Mouse (Mus musculus) forebrain, embryonic 13.5 days (tissue): Measurements from ENCODE around the gene Syt14. TPM values are rescaled to one million over a fixed set of nuclear protein-coding genes. Genes with fewer than 3 reads are reported as not detected.

Experiments
- ATAC-seq: fragments of 200-750 bp; cut with Nextera tagmentation; 2 replicates; pipeline ENCODE4 v1.8.0; 2017
- H3K27ac ChIP-seq: fragments of 300-500 bp; sonication (generic); 2 replicates; pipeline ENCODE4 v1.5.1; 2015; ENCODE audit warnings: inconsistent platforms, mild to moderate bottlenecking, moderate library complexity
- H3K27me3 ChIP-seq: fragments of 300-500 bp; sonication (generic); 2 replicates; pipeline ENCODE4 v1.6.1; 2015; ENCODE audit warnings: mild to moderate bottlenecking, inconsistent platforms
- H3K36me3 ChIP-seq: fragments of 300-500 bp; sonication (generic); 2 replicates; pipeline ENCODE4 v1.6.1; 2015; ENCODE audit warnings: mild to moderate bottlenecking, inconsistent platforms; ENCODE audit not compliant: poor library complexity, severe bottlenecking
- H3K4me1 ChIP-seq: fragments of 300-500 bp; sonication (generic); 2 replicates; pipeline ENCODE4 v1.6.1; 2015; ENCODE audit warnings: inconsistent platforms
- H3K4me2 ChIP-seq: fragments of 300-500 bp; sonication (generic); 2 replicates; pipeline ENCODE4 v1.6.1; 2015; ENCODE audit warnings: inconsistent platforms, mild to moderate bottlenecking, moderate library complexity
- H3K4me3 ChIP-seq: fragments of 300-500 bp; sonication (generic); 2 replicates; pipeline ENCODE4 v1.5.1; 2015; ENCODE audit warnings: mild to moderate bottlenecking, inconsistent platforms
- H3K9ac ChIP-seq: fragments of 300-500 bp; sonication (generic); 2 replicates; pipeline ENCODE4 v1.6.1; 2015; ENCODE audit warnings: mild to moderate bottlenecking, inconsistent platforms
- H3K9me3 ChIP-seq: fragments of 300-500 bp; sonication (generic); replicated peaks from 2 replicates; pipeline ENCODE4 v1.6.1; 2016; ENCODE audit warnings: inconsistent platforms
- WGBS: fragments of 180-500 bp; shearing (Covaris S2); methylation state at CpG from one replicate; pipeline ENCODE4 v1.1.7; 2015; 5-methylcytosine and 5-hydroxymethylcytosine counted together
- polyA plus RNA-seq: library from polyadenylated mRNA; unstranded; fragments of >200 nt; fragmentation: Nextera tagmentation; extraction: Ambion mirVana; gene quantifications from 2 replicates; pipeline ENCODE4 v1.2.1, GENCODE M21; 2015

Syt14 gene
- polyA plus RNA-seq, 1 experiment from 2014 or later, result 6.2 TPM

- H3K36me3 ChIP-seq, result 0 out of 2 replicates have a peak, but pooled peaks cover 11% of the 10 kb centered on the region
- H3K4me2 ChIP-seq, result no peak overlapping the region
- 56% methylated on average over 10 of the region's 10 CpGs for WGBS
- no peak for ATAC-seq
- no peaks in the 10 kb centered on the region for H3K4me1 ChIP-seq
- H3K9ac ChIP-seq, result no peak overlapping the region
- no peaks in the 10 kb centered on the region for H3K27me3 ChIP-seq
- no peak overlapping the region for H3K27ac ChIP-seq
- no peak overlapping the region for H3K4me3 ChIP-seq
- H3K9me3 ChIP-seq, result no peaks in the 10 kb centered on the region
Observed at GRCm38 (mm10) chr1:192897218-192897617, 138.4 kb downstream of the Syt14 start.

GRCm38 (mm10) chr1:192896076-192896475 is 139.5 kb downstream of the Syt14 start:
- H3K27me3 ChIP-seq, result no peaks in the 10 kb centered on the region
- no peak overlapping the region for H3K4me3 ChIP-seq
- 0 out of 2 replicates have a peak, but pooled peaks cover 11% of the 10 kb centered on the region for H3K36me3 ChIP-seq
- H3K4me2 ChIP-seq, result no peak overlapping the region
- no peak for ATAC-seq
- no peak overlapping the region for H3K9ac ChIP-seq
- no peaks in the 10 kb centered on the region for H3K9me3 ChIP-seq
- H3K27ac ChIP-seq, result no peak overlapping the region
- 92% methylated on average over 3 of the region's 3 CpGs for WGBS
- no peaks in the 10 kb centered on the region for H3K4me1 ChIP-seq

GRCm38 (mm10) chr1:192890716-192891115 is 144.9 kb downstream of the Syt14 start:
- H3K9me3 ChIP-seq, result no peaks in the 10 kb centered on the region
- H3K27me3 ChIP-seq, result no peaks in the 10 kb centered on the region
- WGBS, result 88% methylated on average over 3 of the region's 3 CpGs
- no peak overlapping the region for H3K4me3 ChIP-seq
- H3K36me3 ChIP-seq, result no peaks in the 10 kb centered on the region
- no peaks in the 10 kb centered on the region for H3K4me1 ChIP-seq
- no peak overlapping the region for H3K9ac ChIP-seq
- ATAC-seq, result no peak
- H3K4me2 ChIP-seq, result no peak overlapping the region
- H3K27ac ChIP-seq, result no peak overlapping the region

GRCm38 (mm10) chr1:192882617-192883295 is 152.8 kb downstream of the Syt14 start:
- no peaks in the 10 kb centered on the region for H3K36me3 ChIP-seq
- H3K4me3 ChIP-seq, result no peak overlapping the region
- H3K4me2 ChIP-seq, result no peak overlapping the region
- H3K9me3 ChIP-seq, result no peaks in the 10 kb centered on the region
- no peak for ATAC-seq
- H3K4me1 ChIP-seq, result no peaks in the 10 kb centered on the region
- WGBS, result 76% methylated on average over 2 of the region's 2 CpGs
- H3K9ac ChIP-seq, result no peak overlapping the region
- no peak overlapping the region for H3K27ac ChIP-seq
- no peaks in the 10 kb centered on the region for H3K27me3 ChIP-seq

- Histone ChIP-seq H3K4me3 (no peak overlapping the region), H3K9me3 (no peaks in the 10 kb centered on the region), H3K9ac (no peak overlapping the region), H3K4me2 (no peak overlapping the region), H3K27me3 (no peaks in the 10 kb centered on the region), H3K27ac (no peak overlapping the region), H3K4me1 (no peaks in the 10 kb centered on the region), H3K36me3 (no peaks in the 10 kb centered on the region)
- no peak for ATAC-seq
- WGBS, result 85% methylated on average over 4 of the region's 4 CpGs
Observed at GRCm38 (mm10) chr1:192880130-192880529, 155.4 kb downstream of the Syt14 start.

GRCm38 (mm10) chr1:192879086-192879580 is 156.4 kb downstream of the Syt14 start:
- Histone ChIP-seq H3K27me3 (no peaks in the 10 kb centered on the region), H3K9ac (no peak overlapping the region), H3K4me1 (no peaks in the 10 kb centered on the region), H3K4me3 (no peak overlapping the region), H3K27ac (no peak overlapping the region), H3K4me2 (no peak overlapping the region), H3K36me3 (no peaks in the 10 kb centered on the region), H3K9me3 (no peaks in the 10 kb centered on the region)
- ATAC-seq, result no peak
- 85% methylated on average over 7 of the region's 7 CpGs for WGBS

- WGBS, result 51% methylated on average over 5 of the region's 5 CpGs
Observed at GRCm38 (mm10) chr1:192872841-192873240, 162.7 kb downstream of the Syt14 start.

GRCm38 (mm10) chr1:192869761-192870160 is 165.8 kb downstream of the Syt14 start:
- no peaks in the 10 kb centered on the region for H3K9me3 ChIP-seq
- H3K27me3 ChIP-seq, result no peaks in the 10 kb centered on the region
- H3K4me1 ChIP-seq, result peaks cover 11% of the 10 kb centered on the region; the same call in 1 of the 2 replicates
- ATAC-seq, result no peak
- no peak overlapping the region for H3K9ac ChIP-seq
- WGBS, result 92% methylated on average over 1 of the region's 1 CpGs
- H3K36me3 ChIP-seq, result no peaks in the 10 kb centered on the region
- H3K4me2 ChIP-seq, result no peak overlapping the region
- H3K4me3 ChIP-seq, result no peak overlapping the region
- H3K27ac ChIP-seq, result no peak overlapping the region

More at GRCm38 (mm10) chr1:192872841-192873240, 162.7 kb downstream of the Syt14 start:
- Histone ChIP-seq H3K4me2 (no peak overlapping the region), H3K27ac (no peak overlapping the region), H3K27me3 (no peaks in the 10 kb centered on the region), H3K4me1 (peaks cover 11% of the 10 kb centered on the region; the same call in 1 of the 2 replicates), H3K36me3 (no peaks in the 10 kb centered on the region), H3K9me3 (no peaks in the 10 kb centered on the region), H3K9ac (no peak overlapping the region), H3K4me3 (no peak overlapping the region)
- ATAC-seq, result no peak

GRCm38 (mm10) chr1:192864440-192864839 is 171.1 kb downstream of the Syt14 start:
- H3K36me3 ChIP-seq, result no peaks in the 10 kb centered on the region
- H3K27ac ChIP-seq, result no peak overlapping the region
- H3K9ac ChIP-seq, result no peak overlapping the region
- WGBS, result 78% methylated on average over 3 of the region's 3 CpGs
- no peak overlapping the region for H3K4me2 ChIP-seq
- no peaks in the 10 kb centered on the region for H3K27me3 ChIP-seq
- no peak overlapping the region for H3K4me3 ChIP-seq
- no peak for ATAC-seq
- H3K9me3 ChIP-seq, result no peaks in the 10 kb centered on the region
- H3K4me1 ChIP-seq, result no peaks in the 10 kb centered on the region

GRCm38 (mm10) chr1:192861305-192861960 is 174.1 kb downstream of the Syt14 start:
- Histone ChIP-seq H3K27ac (no peak overlapping the region; the same call in 1 of the 2 replicates), H3K27me3 (peaks cover 6% of the 10 kb centered on the region; the same call in 1 of the 2 replicates), H3K4me1 (peaks cover 7% of the 10 kb centered on the region), H3K9ac (no peak overlapping the region), H3K4me3 (no peak overlapping the region), H3K4me2 (no peak overlapping the region), H3K9me3 (no peaks in the 10 kb centered on the region), H3K36me3 (no peaks in the 10 kb centered on the region)
- ATAC-seq, result peak; percentile 55; the same call in 1 of the 2 replicates
- 66% methylated on average over 5 of the region's 5 CpGs for WGBS

GRCm38 (mm10) chr1:192860273-192860672 is 175.3 kb downstream of the Syt14 start:
- H3K36me3 ChIP-seq, result no peaks in the 10 kb centered on the region
- no peak overlapping the region for H3K4me2 ChIP-seq
- H3K9me3 ChIP-seq, result no peaks in the 10 kb centered on the region
- peaks cover 7% of the 10 kb centered on the region; the same call in 1 of the 2 replicates for H3K27me3 ChIP-seq
- no peak for ATAC-seq
- no peak overlapping the region for H3K9ac ChIP-seq
- peaks cover 16% of the 10 kb centered on the region for H3K4me1 ChIP-seq
- H3K4me3 ChIP-seq, result no peak overlapping the region
- H3K27ac ChIP-seq, result no peak overlapping the region
- 65% methylated on average over 6 of the region's 6 CpGs for WGBS

GRCm38 (mm10) chr1:192857582-192857981 is 178.0 kb downstream of the Syt14 start:
- H3K9me3 ChIP-seq, result no peaks in the 10 kb centered on the region
- peaks cover 13% of the 10 kb centered on the region for H3K27me3 ChIP-seq
- ATAC-seq, result no peak
- no peak overlapping the region for H3K27ac ChIP-seq
- H3K36me3 ChIP-seq, result no peaks in the 10 kb centered on the region
- 91% methylated on average over 5 of the region's 5 CpGs for WGBS
- H3K4me2 ChIP-seq, result no peak overlapping the region
- no peak overlapping the region for H3K4me3 ChIP-seq
- H3K4me1 ChIP-seq, result peaks cover 37% of the 10 kb centered on the region
- no peak overlapping the region for H3K9ac ChIP-seq
